Mouse (Mus musculus) layer of hippocampus, adult 8-10 months (tissue): Measurements from ENCODE around the gene Gm5615. TPM values are rescaled to one million over a fixed set of nuclear protein-coding genes. Genes with fewer than 3 reads are reported as not detected.

Experiments
- DNase-seq, 2 experiments: peaks; one replicate each; pipeline ENCODE4 v3.0.0; 2022; ENCODE audit warnings: low spot score in 2 of 2
- total RNA-seq, 4 experiments: library from RNA; stranded (reverse); gene quantifications; 2 replicates each; pipeline ENCODE4 v1.2.4; 2022

The Gm5615 gene
- total RNA-seq = not detected

DNA sequence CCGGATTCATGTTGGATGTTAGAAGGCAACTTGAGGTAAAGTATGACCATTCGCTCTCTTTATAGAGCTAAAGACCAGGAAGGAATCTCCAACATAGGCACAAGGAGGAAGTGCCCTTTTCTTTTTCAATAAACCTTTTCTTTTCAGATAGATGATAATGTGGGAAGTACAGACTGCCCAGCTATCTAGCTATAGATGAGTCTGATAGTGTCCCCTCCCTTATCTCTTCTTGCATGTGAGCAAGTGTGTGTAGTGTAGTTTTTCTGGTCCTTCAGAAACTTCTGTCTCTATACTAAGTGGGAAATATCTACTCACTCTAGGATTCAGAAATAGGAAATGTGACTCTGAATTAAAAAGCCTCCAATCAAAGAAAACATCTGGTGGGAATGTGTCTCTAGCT, at the start of gene Gm5615:
Gene Gm5615 (minus strand): TSS at position 101 of the 400 bp plus-strand sequence.
- DNase-seq = no peak

DNA sequence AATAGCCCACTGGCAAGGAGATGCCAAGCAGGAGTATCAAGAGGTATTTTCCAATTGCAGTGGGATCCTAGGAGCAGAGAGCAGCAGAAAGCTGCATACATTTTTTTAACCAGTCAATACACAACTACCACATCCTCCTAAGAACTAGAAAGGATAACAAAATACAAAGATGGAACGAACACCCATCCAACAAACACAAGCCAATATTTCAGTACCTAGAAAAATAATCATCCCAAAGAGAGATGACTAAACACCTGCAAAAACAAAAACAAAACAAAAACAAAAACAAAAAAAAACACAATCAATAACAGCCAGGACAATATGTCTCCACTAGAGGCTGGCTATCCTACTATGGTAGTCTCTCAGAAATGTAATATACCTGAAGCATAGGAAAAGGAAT, 40.8 kb upstream of the Gm5615 start, which contains the start of gene Gm17689:
Gene Gm17689 (minus strand): TSS at position 101 of the 400 bp plus-strand sequence.
- no peak for DNase-seq

DNA sequence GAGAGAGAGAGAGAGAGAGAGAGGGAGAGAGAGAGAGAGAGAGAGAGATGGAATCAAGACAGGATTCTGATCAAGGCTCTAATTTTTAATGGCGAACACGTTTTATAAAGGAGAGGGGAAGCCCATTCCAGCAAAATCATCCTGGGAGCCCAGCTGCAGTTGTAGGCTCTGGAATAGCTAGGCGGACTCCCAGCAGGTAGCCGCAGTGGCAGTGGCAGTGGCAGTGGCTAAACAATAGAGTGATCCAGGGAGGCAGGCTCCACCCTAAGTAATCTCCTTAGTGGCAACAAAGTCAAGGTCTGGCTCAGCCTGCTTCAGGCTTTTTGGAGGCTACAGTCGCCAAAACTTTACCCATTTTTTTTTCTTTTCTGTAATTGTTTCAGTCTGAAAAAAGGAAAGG, 37.6 kb downstream of the Gm5615 start:
- DNase-seq = no peak

DNA sequence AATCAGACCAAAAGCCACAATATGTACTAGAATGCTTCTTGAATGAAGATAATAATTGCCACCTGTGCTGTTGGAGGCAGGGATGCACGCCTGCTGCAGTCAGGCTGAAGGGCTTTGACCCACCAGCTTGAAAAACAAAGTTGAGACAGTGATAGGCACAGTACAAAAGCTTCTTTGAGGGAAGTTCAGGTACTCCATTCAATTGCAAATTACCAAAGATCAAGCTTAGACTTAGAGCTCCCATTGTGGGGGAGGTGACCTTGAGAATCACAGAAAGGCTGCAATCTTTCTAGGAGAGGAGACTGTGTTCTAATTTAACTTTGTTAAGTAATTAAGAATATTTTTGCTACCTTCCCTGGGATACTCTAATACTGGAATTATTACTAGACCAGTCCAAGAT, 45.9 kb downstream of the Gm5615 start:
- no peak for DNase-seq

DNA sequence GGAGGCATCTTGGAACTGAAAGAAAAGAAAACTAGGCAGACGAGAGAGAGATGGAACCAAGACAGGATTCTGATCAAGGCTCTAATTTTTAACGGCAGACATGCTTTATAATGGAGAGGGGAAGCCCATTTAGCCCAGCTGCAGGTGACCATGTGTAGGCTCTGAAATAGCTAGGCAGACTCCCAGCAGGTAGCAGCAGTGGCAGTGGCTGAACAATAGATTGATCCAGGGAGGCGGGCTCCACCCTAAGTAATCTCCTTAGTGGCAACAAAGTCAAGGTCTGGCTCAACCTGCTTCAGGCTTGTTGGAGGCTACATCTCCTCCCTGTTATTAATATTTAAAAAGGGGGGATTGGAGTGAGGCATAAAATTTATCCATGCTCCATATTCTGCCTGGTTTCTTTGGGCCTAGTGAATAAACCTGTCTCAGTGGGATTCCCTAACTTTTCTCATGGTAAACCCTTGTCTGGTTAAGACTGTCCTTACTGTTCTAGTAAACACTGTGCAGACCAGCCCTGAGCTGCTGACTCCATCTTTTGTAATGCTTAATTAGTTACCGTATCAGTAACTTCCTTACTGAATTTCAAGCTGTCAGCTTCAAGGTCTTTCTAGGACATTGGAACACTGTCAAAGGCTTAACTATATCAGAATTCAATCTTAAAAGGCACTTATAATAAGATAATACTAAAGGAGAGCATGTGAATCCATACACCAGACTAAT, 47.1 kb downstream of the Gm5615 start:
- DNase-seq = no peak

Other genes starting within 250 kb of the Gm5615 start
- gene Gm7257, start 110.1 kb downstream of the Gm5615 start, total RNA-seq = not detected
- not detected for gene Gm9513, start 66.3 kb downstream of the Gm5615 start, total RNA-seq
- not detected for gene Gm17689, start 40.7 kb upstream of the Gm5615 start, total RNA-seq
- gene A630095E13Rik, start 101.4 kb upstream of the Gm5615 start, total RNA-seq = not detected
- not detected for gene Acrv1, start 151.3 kb upstream of the Gm5615 start, total RNA-seq
- 1 to 10 TPM; 3.0 to 3.6 (median 3.2) TPM for gene Chek1, start 185.1 kb upstream of the Gm5615 start, total RNA-seq
- gene Stt3a, start 225.7 kb upstream of the Gm5615 start, total RNA-seq = 10 to 100 TPM; 68.7 to 78.0 (median 73.2) TPM